Mouse (Mus musculus) kidney, postnatal 0 days (tissue): ENCODE data around the gene Umad1. TPM values are rescaled to one million over a fixed set of nuclear protein-coding genes. Genes with fewer than 3 reads are reported as not detected.
A peak's percentile ranks its signal among the peaks of the same experiment; 100 is the strongest.

Source experiments
- ATAC-seq: fragments of 200-750 bp; cut with Nextera tagmentation; replicated peaks from 2 replicates; pipeline ENCODE4 v1.8.0; 2017; ENCODE audit warnings: low read depth, moderate number of reproducible peaks, moderate TSS enrichment, moderate library complexity; ENCODE audit not compliant: low FRiP score
- DNase-seq: peaks from one replicate; pipeline ENCODE4 v3.0.0-alpha.2; 2016; ENCODE audit warnings: low spot score
- H3K27ac ChIP-seq: fragments of 300-500 bp; sonication (generic); 2 replicates; pipeline ENCODE4 v1.5.1; 2014; ENCODE audit warnings: mild to moderate bottlenecking
- H3K27me3 ChIP-seq: fragments of 300-500 bp; sonication (generic); 2 replicates; pipeline ENCODE4 v1.6.1; 2014; ENCODE audit warnings: low read length, mixed read lengths; ENCODE audit not compliant: insufficient read depth
- H3K36me3 ChIP-seq: fragments of 300-500 bp; sonication (generic); 2 replicates; pipeline ENCODE4 v1.6.1; 2014; ENCODE audit warnings: low read length, mixed read lengths; ENCODE audit not compliant: insufficient read depth
- H3K4me1 ChIP-seq: fragments of 300-500 bp; sonication (generic); replicated peaks from 2 replicates; pipeline ENCODE4 v1.6.1; 2014; ENCODE audit warnings: antibody characterized with exemption, low read length, mixed read lengths; ENCODE audit not compliant: insufficient read depth
- H3K4me2 ChIP-seq: fragments of 300-500 bp; sonication (generic); 2 replicates; pipeline ENCODE4 v1.6.1; 2014; ENCODE audit warnings: mild to moderate bottlenecking, low read length, moderate library complexity, mixed read lengths
- H3K4me3 ChIP-seq: fragments of 300-500 bp; sonication (generic); replicated peaks from 2 replicates; pipeline ENCODE4 v1.5.1; 2014; ENCODE audit warnings: low read depth, low read length
- H3K9ac ChIP-seq: fragments of 300-500 bp; sonication (generic); 2 replicates; pipeline ENCODE4 v1.6.1; 2014; ENCODE audit warnings: low read depth, low read length
- H3K9me3 ChIP-seq: fragments of 300-500 bp; sonication (generic); replicated peaks from 2 replicates; pipeline ENCODE4 v1.6.1; 2016; ENCODE audit warnings: low read length, inconsistent platforms, mixed read lengths
- CTCF ChIP-seq: IDR thresholded peaks from 2 replicates; pipeline ENCODE4 v1.5.1; 2016; ENCODE audit warnings: antibody characterized with exemption, low read depth, mild to moderate bottlenecking, moderate library complexity
- WGBS: fragments of 180-500 bp; shearing (Covaris S2); extraction: QIAGEN DNeasy Blood & Tissue Kit; methylation state at CpG from one replicate; pipeline ENCODE4 v1.1.7; 2014; 5-methylcytosine and 5-hydroxymethylcytosine counted together
- polyA plus RNA-seq: library from polyadenylated mRNA; unstranded; fragments of >200 nt; fragmentation: Nextera tagmentation; extraction: Ambion mirVana; gene quantifications from 2 replicates; pipeline ENCODE4 v1.2.1, GENCODE M21; 2015

Gene Umad1
- polyA plus RNA-seq, 1 experiment from 2014 or later, result 28.4 TPM

DNA sequence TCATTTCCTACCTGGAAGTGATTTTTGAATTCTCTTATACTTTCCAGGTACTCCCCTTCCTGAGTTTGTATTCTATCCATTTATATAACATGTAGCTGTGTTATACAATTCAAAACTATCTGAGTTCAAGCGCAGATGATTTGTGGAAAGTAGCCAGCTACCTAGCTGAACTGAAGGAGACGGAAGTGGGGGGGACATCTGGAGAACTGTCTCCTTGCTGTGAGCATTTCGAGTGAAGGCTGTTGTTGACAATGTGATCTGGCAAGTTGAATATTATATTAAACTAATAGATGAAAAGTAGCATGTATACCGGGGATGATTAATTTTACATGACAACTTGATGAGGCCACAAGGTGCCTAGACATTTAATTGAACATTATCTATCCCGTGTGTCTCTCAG is 196.5 kb downstream of the Umad1 start:
- DNase-seq, result no peak
- Histone ChIP-seq H3K36me3 (no peaks in the 10 kb centered on the region), H3K9ac (no peak overlapping the region), H3K4me3 (no peak overlapping the region), H3K27me3 (no peaks in the 10 kb centered on the region), H3K4me1 (no peaks in the 10 kb centered on the region), H3K4me2 (no peak overlapping the region), H3K27ac (no peak overlapping the region), H3K9me3 (no peaks in the 10 kb centered on the region)
- 91% methylated on average over 5 of the region's 5 CpGs for WGBS
- no peak for TF ChIP-seq CTCF
- ATAC-seq, result no peak

DNA sequence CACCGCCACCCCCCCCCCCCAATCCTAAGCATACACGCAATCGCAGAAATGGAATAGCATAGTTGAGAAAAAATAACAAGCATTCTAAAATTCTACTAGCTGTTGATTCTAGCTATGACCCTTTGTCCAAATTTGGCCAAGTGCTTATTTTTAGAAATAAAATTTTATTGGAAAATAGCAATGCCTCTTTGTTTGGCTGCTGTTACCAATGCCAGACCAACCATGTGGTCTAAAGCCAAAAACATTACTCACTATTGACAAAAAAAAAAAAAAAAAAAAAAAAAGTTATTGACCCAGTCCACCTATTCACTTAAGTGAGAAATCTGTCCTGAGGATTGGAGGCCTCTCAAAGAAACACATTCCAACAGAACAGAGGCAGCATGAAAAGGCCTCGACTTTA is 199.5 kb downstream of the Umad1 start:
- Histone ChIP-seq H3K36me3 (no peaks in the 10 kb centered on the region), H3K4me3 (no peak overlapping the region), H3K27ac (no peak overlapping the region), H3K9me3 (no peaks in the 10 kb centered on the region), H3K4me1 (no peaks in the 10 kb centered on the region), H3K9ac (no peak overlapping the region), H3K4me2 (no peak overlapping the region), H3K27me3 (no peaks in the 10 kb centered on the region)
- 86% methylated on average over 4 of the region's 4 CpGs for WGBS
- no peak for TF ChIP-seq CTCF
- no peak for DNase-seq
- ATAC-seq, result no peak

DNA sequence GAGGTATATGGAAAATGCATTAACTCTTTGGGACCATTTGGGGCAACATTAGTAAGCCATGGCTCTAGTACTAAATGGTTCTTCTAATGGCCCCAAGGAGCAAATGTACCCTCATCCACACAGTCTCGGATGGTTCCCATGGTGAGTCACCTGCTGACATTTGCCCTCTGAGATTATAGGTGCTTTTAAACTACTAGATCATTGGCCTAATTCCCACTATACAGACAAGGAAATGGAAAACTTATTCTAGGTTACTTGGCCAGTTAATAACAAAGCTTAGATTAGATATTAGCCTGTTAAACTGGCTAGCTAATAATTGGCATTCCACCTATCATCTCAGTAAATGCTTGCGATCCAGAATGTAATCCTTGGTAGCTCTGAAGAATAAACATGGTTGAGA is 203.4 kb downstream of the Umad1 start:
- WGBS, result 63% methylated on average over 2 of the region's 2 CpGs

DNA sequence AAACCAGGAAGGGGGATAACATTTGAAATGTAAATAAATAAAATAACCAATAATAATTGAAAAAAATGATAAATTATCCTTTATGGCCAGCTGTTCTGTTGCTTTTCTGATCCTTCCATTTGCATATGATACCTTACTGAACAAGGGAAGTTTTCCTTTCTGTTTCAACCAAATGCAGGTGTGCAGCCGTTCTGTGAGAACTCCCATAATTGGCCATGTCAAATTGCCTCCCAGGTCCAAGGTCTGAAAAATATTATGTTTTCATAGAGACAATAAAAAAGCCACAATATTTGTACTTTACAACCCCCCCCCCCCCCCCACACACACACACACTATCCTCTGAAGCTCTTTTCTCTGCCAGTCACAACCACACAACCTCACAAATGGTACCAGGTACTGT is 206.3 kb downstream of the Umad1 start:
- TF ChIP-seq CTCF, result no peak
- DNase-seq (no peak), ATAC-seq (no peak)
- H3K9ac ChIP-seq, result no peak overlapping the region
- no peak overlapping the region for H3K27ac ChIP-seq
- H3K4me2 ChIP-seq, result no peak overlapping the region
- no peaks in the 10 kb centered on the region for H3K27me3 ChIP-seq
- 85% methylated on average over 1 of the region's 1 CpGs for WGBS
- H3K9me3 ChIP-seq, result no peaks in the 10 kb centered on the region
- H3K4me3 ChIP-seq, result no peak overlapping the region
- no peaks in the 10 kb centered on the region; the same call in 1 of the 2 replicates for H3K4me1 ChIP-seq
- no peaks in the 10 kb centered on the region for H3K36me3 ChIP-seq

More for the DNA sequence above, 203.4 kb downstream of the Umad1 start:
- no peak for DNase-seq
- Histone ChIP-seq H3K27me3 (no peaks in the 10 kb centered on the region), H3K4me3 (no peak overlapping the region), H3K27ac (no peak overlapping the region), H3K36me3 (no peaks in the 10 kb centered on the region), H3K9me3 (no peaks in the 10 kb centered on the region), H3K9ac (no peak overlapping the region), H3K4me2 (no peak overlapping the region), H3K4me1 (no peaks in the 10 kb centered on the region)
- ATAC-seq, result no peak
- no peak for TF ChIP-seq CTCF

DNA sequence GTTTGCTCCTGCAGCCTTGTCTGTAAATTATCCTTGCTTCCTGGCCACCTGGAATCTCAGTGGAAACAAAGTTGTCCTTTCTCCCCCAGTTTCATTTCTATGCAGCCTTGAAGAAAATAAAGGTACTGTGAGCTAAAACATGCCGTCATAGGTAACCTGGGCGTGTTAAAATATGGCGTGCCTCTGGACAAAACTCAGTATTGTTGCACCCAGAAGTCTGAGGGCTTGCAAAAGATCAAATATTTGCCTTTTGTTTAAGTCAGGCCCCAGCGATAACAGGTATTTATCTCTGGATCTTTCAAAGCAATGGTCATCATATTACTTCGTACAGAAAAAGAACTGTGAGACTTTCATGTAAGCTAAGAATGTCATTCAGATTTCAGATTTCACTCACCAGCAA is 206.9 kb downstream of the Umad1 start:
- H3K27ac ChIP-seq, result no peak overlapping the region
- H3K36me3 ChIP-seq, result no peaks in the 10 kb centered on the region
- DNase-seq, result no peak
- no peak overlapping the region for H3K4me3 ChIP-seq
- no peaks in the 10 kb centered on the region for H3K27me3 ChIP-seq
- H3K9me3 ChIP-seq, result no peaks in the 10 kb centered on the region
- no peak for TF ChIP-seq CTCF
- H3K4me2 ChIP-seq, result no peak overlapping the region
- ATAC-seq, result no peak
- no peaks in the 10 kb centered on the region; the same call in 1 of the 2 replicates for H3K4me1 ChIP-seq
- H3K9ac ChIP-seq, result no peak overlapping the region
- 77% methylated on average over 5 of the region's 5 CpGs for WGBS

DNA sequence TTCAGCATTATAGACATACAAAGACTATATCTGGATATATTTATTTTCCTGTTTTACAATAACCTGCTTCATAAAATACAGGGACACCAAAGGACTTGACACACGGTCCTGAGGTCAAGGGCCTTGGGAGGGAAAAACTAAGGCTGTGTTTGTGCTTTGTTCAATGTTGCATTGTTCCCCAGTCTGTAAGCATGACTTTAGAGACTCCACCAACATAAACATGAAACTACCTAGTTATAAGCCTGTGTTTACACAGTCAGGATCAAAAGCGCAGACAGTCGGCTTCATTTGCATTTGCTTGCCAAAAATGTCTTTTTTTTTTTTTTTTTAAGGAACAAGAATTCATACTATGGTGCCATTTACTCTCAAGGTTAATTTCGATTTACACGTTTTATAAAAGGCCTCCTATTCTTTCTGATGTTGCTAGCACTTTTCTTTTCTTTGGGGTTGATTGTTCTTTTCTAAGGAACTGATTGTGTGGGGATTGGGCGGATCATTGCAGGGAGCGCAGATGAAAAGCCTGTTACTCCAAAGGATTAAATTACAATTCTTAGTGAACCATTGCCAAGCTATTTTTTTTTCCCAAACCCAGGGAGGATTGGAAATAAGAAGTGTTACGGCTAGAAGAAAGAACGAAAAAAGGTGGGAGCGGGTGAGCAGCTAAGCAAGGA is 208.7 kb downstream of the Umad1 start:
- Histone ChIP-seq H3K9ac (no peak overlapping the region), H3K9me3 (no peaks in the 10 kb centered on the region), H3K4me3 (no peak overlapping the region), H3K27ac (no peak overlapping the region), H3K36me3 (no peaks in the 10 kb centered on the region), H3K4me1 (no peaks in the 10 kb centered on the region; the same call in 1 of the 2 replicates), H3K4me2 (no peak overlapping the region), H3K27me3 (no peaks in the 10 kb centered on the region)
- ATAC-seq (no peak), DNase-seq (peak; percentile 57)
- WGBS, result 45% methylated on average over 10 of the region's 10 CpGs
- TF ChIP-seq CTCF, result no peak

DNA sequence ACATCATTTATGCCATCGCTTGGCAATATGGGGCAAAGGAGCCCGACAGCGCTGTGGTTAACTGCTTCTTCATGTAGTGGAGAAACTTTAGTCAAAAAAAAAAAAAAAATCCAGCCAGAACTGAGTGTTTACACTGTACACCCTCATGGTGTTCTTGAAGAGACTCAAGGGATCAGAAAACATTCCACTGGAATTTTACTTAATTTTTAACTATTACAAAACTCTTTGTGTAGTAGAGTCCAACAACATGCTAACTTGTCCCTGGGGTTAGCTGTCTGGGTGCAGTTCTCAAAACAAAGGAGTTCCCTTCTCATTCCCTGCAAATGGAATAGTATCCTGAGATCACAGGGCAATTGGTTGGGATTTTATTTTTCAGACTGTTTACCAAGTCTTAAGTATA is 210.8 kb downstream of the Umad1 start:
- ATAC-seq (no peak), DNase-seq (no peak)
- Histone ChIP-seq H3K36me3 (no peaks in the 10 kb centered on the region), H3K4me1 (no peaks in the 10 kb centered on the region; the same call in 1 of the 2 replicates), H3K9me3 (no peaks in the 10 kb centered on the region), H3K4me3 (no peak overlapping the region), H3K27ac (no peak overlapping the region), H3K9ac (no peak overlapping the region), H3K4me2 (no peak overlapping the region), H3K27me3 (no peaks in the 10 kb centered on the region)
- TF ChIP-seq CTCF, result no peak
- WGBS, result 83% methylated on average over 3 of the region's 3 CpGs
